Mouse (Mus musculus) liver, embryonic 13.5 days (tissue): ENCODE data around the gene Gm10837. TPM values are rescaled to one million over a fixed set of nuclear protein-coding genes. Genes with fewer than 3 reads are reported as not detected.

Experiments used
- ATAC-seq: fragments of 200-750 bp; cut with Nextera tagmentation; 2 replicates; pipeline ENCODE4 v1.8.0; 2017; ENCODE audit warnings: low read depth, mild to moderate bottlenecking, moderate number of reproducible peaks, moderate library complexity
- DNase-seq: peaks from one replicate; pipeline ENCODE4 v3.0.0; 2022
- H3K27ac ChIP-seq: fragments of 300-500 bp; sonication (generic); 2 replicates; pipeline ENCODE4 v1.5.1; 2015; ENCODE audit warnings: moderate library complexity, mild to moderate bottlenecking, inconsistent platforms
- H3K27me3 ChIP-seq: fragments of 300-500 bp; sonication (generic); 2 replicates; pipeline ENCODE4 v1.6.1; 2015; ENCODE audit warnings: mild to moderate bottlenecking, inconsistent platforms
- H3K36me3 ChIP-seq: fragments of 300-500 bp; sonication (generic); 2 replicates; pipeline ENCODE4 v1.6.1; 2015; ENCODE audit warnings: mild to moderate bottlenecking, inconsistent platforms
- H3K4me1 ChIP-seq: fragments of 300-500 bp; sonication (generic); replicated peaks from 2 replicates; pipeline ENCODE4 v1.6.1; 2015; ENCODE audit warnings: inconsistent platforms
- H3K4me2 ChIP-seq: fragments of 300-500 bp; sonication (generic); 2 replicates; pipeline ENCODE4 v1.6.1; 2015; ENCODE audit warnings: inconsistent platforms, mild to moderate bottlenecking, moderate library complexity
- H3K4me3 ChIP-seq: fragments of 300-500 bp; sonication (generic); replicated peaks from 2 replicates; pipeline ENCODE4 v1.5.1; 2015; ENCODE audit warnings: mild to moderate bottlenecking, inconsistent platforms
- H3K9ac ChIP-seq: fragments of 300-500 bp; sonication (generic); 2 replicates; pipeline ENCODE4 v1.6.1; 2015; ENCODE audit warnings: mild to moderate bottlenecking, inconsistent platforms
- H3K9me3 ChIP-seq: fragments of 300-500 bp; sonication (generic); replicated peaks from 2 replicates; pipeline ENCODE4 v1.6.1; 2016; ENCODE audit warnings: inconsistent platforms
- WGBS: fragments of 180-500 bp; shearing (Covaris S2); methylation state at CpG from one replicate; pipeline ENCODE4 v1.1.7; 2015; ENCODE audit not compliant: insufficient replicate concordance; 5-methylcytosine and 5-hydroxymethylcytosine counted together
- polyA plus RNA-seq: library from polyadenylated mRNA; unstranded; fragments of >200 nt; fragmentation: Nextera tagmentation; extraction: Ambion mirVana; gene quantifications from 2 replicates; pipeline ENCODE4 v1.2.1, GENCODE M21; 2015

Gene Gm10837
- polyA plus RNA-seq, 1 experiment from 2014 or later: not detected

- peaks cover 98% of the 10 kb centered on the region for H3K27me3 ChIP-seq
- H3K9me3 ChIP-seq: no peaks in the 10 kb centered on the region
- H3K4me1 ChIP-seq: no peaks in the 10 kb centered on the region
- DNase-seq (no peak), ATAC-seq (no peak)
- H3K4me2 ChIP-seq: no peak overlapping the region
- H3K4me3 ChIP-seq: no peak overlapping the region
- 2% methylated on average over 38 of the region's 38 CpGs for WGBS
- H3K9ac ChIP-seq: no peak overlapping the region
- no peaks in the 10 kb centered on the region for H3K36me3 ChIP-seq
- no peak overlapping the region for H3K27ac ChIP-seq
Observed at GRCm38 (mm10) chr14:122482081-122483023, 8.0 kb upstream of the Gm10837 start.

- H3K36me3 ChIP-seq: no peaks in the 10 kb centered on the region
- H3K4me2 ChIP-seq: no peak overlapping the region
- no peak overlapping the region for H3K4me3 ChIP-seq
- H3K27me3 ChIP-seq: peaks cover 96% of the 10 kb centered on the region
- WGBS: 2% methylated on average over 5 of the region's 5 CpGs
- no peak overlapping the region for H3K9ac ChIP-seq
- no peak overlapping the region for H3K27ac ChIP-seq
- ATAC-seq (no peak), DNase-seq (no peak)
- H3K9me3 ChIP-seq: no peaks in the 10 kb centered on the region
- H3K4me1 ChIP-seq: no peaks in the 10 kb centered on the region
Observed at GRCm38 (mm10) chr14:122483024-122483385, 7.4 kb upstream of the Gm10837 start.

- H3K27me3 ChIP-seq: peaks cover 90% of the 10 kb centered on the region
- H3K4me2 ChIP-seq: no peak overlapping the region
- H3K36me3 ChIP-seq: no peaks in the 10 kb centered on the region
- H3K27ac ChIP-seq: no peak overlapping the region
- H3K4me3 ChIP-seq: no peak overlapping the region
- H3K9me3 ChIP-seq: no peaks in the 10 kb centered on the region
- H3K9ac ChIP-seq: no peak overlapping the region
- H3K4me1 ChIP-seq: no peaks in the 10 kb centered on the region
- 4% methylated on average over 18 of the region's 18 CpGs for WGBS
- DNase-seq: no peak
- ATAC-seq: no peak
Observed at GRCm38 (mm10) chr14:122483556-122484421, 6.6 kb upstream of the Gm10837 start.

- H3K9ac ChIP-seq: no peak overlapping the region
- H3K27ac ChIP-seq: no peak overlapping the region
- H3K36me3 ChIP-seq: no peaks in the 10 kb centered on the region
- no peaks in the 10 kb centered on the region for H3K4me1 ChIP-seq
- ATAC-seq (no peak), DNase-seq (no peak)
- WGBS: 0% methylated on average over 4 of the region's 4 CpGs
- no peak overlapping the region for H3K4me3 ChIP-seq
- H3K4me2 ChIP-seq: no peak overlapping the region
- peaks cover 90% of the 10 kb centered on the region for H3K27me3 ChIP-seq
- no peaks in the 10 kb centered on the region for H3K9me3 ChIP-seq
Observed at GRCm38 (mm10) chr14:122484458-122484843, 5.9 kb upstream of the Gm10837 start.

- H3K4me3 ChIP-seq: no peak overlapping the region
- ATAC-seq (no peak), DNase-seq (no peak)
- no peak overlapping the region for H3K4me2 ChIP-seq
- no peaks in the 10 kb centered on the region for H3K9me3 ChIP-seq
- no peaks in the 10 kb centered on the region for H3K36me3 ChIP-seq
- no peak overlapping the region for H3K9ac ChIP-seq
- peaks cover 91% of the 10 kb centered on the region for H3K27me3 ChIP-seq
- H3K27ac ChIP-seq: no peak overlapping the region
- WGBS: 3% methylated on average over 24 of the region's 24 CpGs
- H3K4me1 ChIP-seq: no peaks in the 10 kb centered on the region
Observed at GRCm38 (mm10) chr14:122484844-122485551, 5.4 kb upstream of the Gm10837 start.

GRCm38 (mm10) chr14:122485635-122486181 lies 4.7 kb upstream of the Gm10837 start:
- Histone ChIP-seq H3K27me3 (peaks cover 91% of the 10 kb centered on the region), H3K36me3 (no peaks in the 10 kb centered on the region), H3K4me1 (no peaks in the 10 kb centered on the region; the same call in 1 of the 2 replicates), H3K9me3 (no peaks in the 10 kb centered on the region), H3K9ac (no peak overlapping the region), H3K27ac (no peak overlapping the region), H3K4me3 (no peak overlapping the region), H3K4me2 (no peak overlapping the region)
- DNase-seq (no peak), ATAC-seq (no peak)
- 2% methylated on average over 12 of the region's 12 CpGs for WGBS

- WGBS: 17% methylated on average over 1 of the region's 1 CpGs
- H3K36me3 ChIP-seq: no peaks in the 10 kb centered on the region
- H3K4me3 ChIP-seq: no peak overlapping the region
- no peak for DNase-seq
- no peak for ATAC-seq
- no peaks in the 10 kb centered on the region for H3K9me3 ChIP-seq
- no peak overlapping the region for H3K4me2 ChIP-seq
- H3K9ac ChIP-seq: no peak overlapping the region
- peaks cover 91% of the 10 kb centered on the region for H3K27me3 ChIP-seq
- H3K4me1 ChIP-seq: no peaks in the 10 kb centered on the region; the same call in 1 of the 2 replicates
- H3K27ac ChIP-seq: no peak overlapping the region
Observed at GRCm38 (mm10) chr14:122486611-122487010, 3.8 kb upstream of the Gm10837 start.

- peaks cover 86% of the 10 kb centered on the region for H3K27me3 ChIP-seq
- ATAC-seq: no peak
- H3K27ac ChIP-seq: no peak overlapping the region
- no peaks in the 10 kb centered on the region; the same call in 1 of the 2 replicates for H3K4me1 ChIP-seq
- no peaks in the 10 kb centered on the region for H3K9me3 ChIP-seq
- 6% methylated on average over 5 of the region's 5 CpGs for WGBS
- no peaks in the 10 kb centered on the region for H3K36me3 ChIP-seq
- no peak overlapping the region for H3K4me2 ChIP-seq
- H3K4me3 ChIP-seq: no peak overlapping the region
- no peak overlapping the region for H3K9ac ChIP-seq
- no peak for DNase-seq
Observed at GRCm38 (mm10) chr14:122487366-122487765, 3.0 kb upstream of the Gm10837 start.

- no peaks in the 10 kb centered on the region for H3K9me3 ChIP-seq
Observed at GRCm38 (mm10) chr14:122489041-122489440, 1.3 kb upstream of the Gm10837 start.

GRCm38 (mm10) chr14:122489686-122490414 lies 536 bp upstream of the Gm10837 start:
- H3K27me3 ChIP-seq: peaks cover 79% of the 10 kb centered on the region
- H3K4me2 ChIP-seq: no peak overlapping the region
- no peak overlapping the region for H3K27ac ChIP-seq
- no peak for DNase-seq
- no peak for ATAC-seq
- no peaks in the 10 kb centered on the region for H3K36me3 ChIP-seq
- no peak overlapping the region for H3K4me3 ChIP-seq
- no peaks in the 10 kb centered on the region; the same call in 1 of the 2 replicates for H3K4me1 ChIP-seq
- no peaks in the 10 kb centered on the region for H3K9me3 ChIP-seq
- no peak overlapping the region for H3K9ac ChIP-seq
- WGBS: 7% methylated on average over 12 of the region's 12 CpGs

More at GRCm38 (mm10) chr14:122489041-122489440, 1.3 kb upstream of the Gm10837 start:
- WGBS: 1% methylated on average over 5 of the region's 5 CpGs
- H3K4me3 ChIP-seq: no peak overlapping the region
- H3K36me3 ChIP-seq: no peaks in the 10 kb centered on the region
- ATAC-seq (no peak), DNase-seq (no peak)
- H3K9ac ChIP-seq: no peak overlapping the region
- no peak overlapping the region for H3K27ac ChIP-seq
- no peaks in the 10 kb centered on the region; the same call in 1 of the 2 replicates for H3K4me1 ChIP-seq
- peaks cover 84% of the 10 kb centered on the region for H3K27me3 ChIP-seq
- H3K4me2 ChIP-seq: no peak overlapping the region
